ENCODE assay signal across 8 mouse cellular contexts in genomic region chr16:42189431-42190081, GRCm38 (mm10).
A peak's percentile ranks its signal among the peaks of the same experiment; 100 is the strongest.
DNase-seq lines count a peak whose midpoint lies in the region; ATAC-seq and TF ChIP-seq lines count a peak whose summit lies in the region.

No protein-coding gene starts in this region.

- WGBS in spleen, adult 2 months = 40% methylated on average over 14 of the region's 14 CpGs
- 30% methylated on average over 14 of the region's 14 CpGs for WGBS in intestine, embryonic 14.5 days

- H3K9me3 ChIP-seq in intestine, embryonic 14.5 days (ENCODE audit: control insufficient read depth, low read length) = no peaks in the 10 kb centered on the region

- H3K27ac ChIP-seq in spleen, adult 2 months (ENCODE audit: insufficient read depth, low read length) = no peak overlapping the region
- H3K27ac ChIP-seq in intestine, embryonic 14.5 days (ENCODE audit: low read depth) = peak overlapping the region; percentile 91; the same call in 1 of the 2 replicates

- H3K79me2 ChIP-seq in myocyte (ENCODE audit: control insufficient read depth, insufficient read depth) = no peaks in the 10 kb centered on the region

- DNase-seq in adrenal gland, postnatal 14 days = peak; percentile 13
- DNase-seq in adrenal gland, postnatal 25 days = no peak
- no peak for DNase-seq in spleen, adult 2 months (ENCODE audit: low read depth in 1 of 2, low spot score in 2 of 2)
- no peak for DNase-seq in spleen, adult 18-20 months
- DNase-seq in intestine, embryonic 14.5 days (ENCODE audit: low spot score) = no peak
- DNase-seq in urinary bladder, postnatal 14 days (ENCODE audit: low spot score) = no peak
- no peak for DNase-seq in urinary bladder, postnatal 4 days (ENCODE audit: low spot score in 2 of 2)

- no peak for TF ChIP-seq CTCF in spleen, adult 2 months (IDR thresholded peaks at IDR 0.05; ENCODE audit: extremely low read depth, insufficient read depth, insufficient read length, insufficient replicate concordance)

- no peak for TF ChIP-seq POLR2A in spleen, adult 2 months (IDR thresholded peaks at IDR 0.05; ENCODE audit: low read depth, low read length)
- TF ChIP-seq POLR2A in myocyte (IDR thresholded peaks at IDR 0.05; ENCODE audit: insufficient read length, low read depth) = no peak

- peak overlapping the region; percentile 71; the same call in 1 of the 2 replicates for H3K4me3 ChIP-seq in spleen, adult 2 months (ENCODE audit: extremely low read depth, insufficient read depth, insufficient read length)
- H3K4me3 ChIP-seq in intestine, embryonic 14.5 days (ENCODE audit: low read depth, low read length) = peak overlapping the region; percentile 63
- H3K4me3 ChIP-seq in myocyte = peak overlapping the region; percentile 38

- H3K36me3 ChIP-seq in spleen, adult 2 months (ENCODE audit: control insufficient read depth, insufficient read depth, low read length) = no peaks in the 10 kb centered on the region
- H3K36me3 ChIP-seq in intestine, embryonic 14.5 days (ENCODE audit: control insufficient read depth, insufficient read depth, low read length) = no peaks in the 10 kb centered on the region
- no peaks in the 10 kb centered on the region for H3K36me3 ChIP-seq in myocyte (ENCODE audit: control insufficient read depth, insufficient read depth)

- peak overlapping the region; percentile 89 for H3K4me2 ChIP-seq in intestine, embryonic 14.5 days (ENCODE audit: low read length)
- H3K4me2 ChIP-seq in myocyte (ENCODE audit: low read depth) = peak overlapping the region; percentile 98

- peak overlapping the region; percentile 71 for H3K9ac ChIP-seq in intestine, embryonic 14.5 days (ENCODE audit: low read length)

- H3K27me3 ChIP-seq in spleen, adult 2 months (ENCODE audit: control insufficient read depth, insufficient read depth, low read length) = no peaks in the 10 kb centered on the region
- no peaks in the 10 kb centered on the region for H3K27me3 ChIP-seq in intestine, embryonic 14.5 days (replicated peaks; ENCODE audit: control insufficient read depth, insufficient read depth, low read length)
- H3K27me3 ChIP-seq in myocyte (ENCODE audit: control insufficient read depth, insufficient read depth, insufficient read length) = no peaks in the 10 kb centered on the region

- H3ac ChIP-seq in myocyte (ENCODE audit: control insufficient read depth, insufficient read length) = peak overlapping the region; percentile 2

- peak; percentile 45 for ATAC-seq in intestine, embryonic 14.5 days (replicated peaks; ENCODE audit: low FRiP score, low TSS enrichment, low read depth)

- no peaks in the 10 kb centered on the region; the same call in none of the 2 replicates for H3K4me1 ChIP-seq in spleen, adult 2 months (ENCODE audit: control insufficient read depth, insufficient read depth, insufficient read length)
- H3K4me1 ChIP-seq in intestine, embryonic 14.5 days (replicated peaks; ENCODE audit: control insufficient read depth, insufficient read depth, low read length) = no peaks in the 10 kb centered on the region

TF ChIP-seq in myocyte, 11 proteins besides CTCF, POLR2A, EP300 and RAD21:
- TF ChIP-seq CEBPB (IDR thresholded peaks at IDR 0.05; ENCODE audit: insufficient read depth, poor library complexity, severe bottlenecking) (no peak), MAX (IDR thresholded peaks at IDR 0.05; ENCODE audit: low read depth) (no peak), MYOG (IDR thresholded peaks at IDR 0.05; ENCODE audit: control insufficient read depth in 1 of 3, insufficient read depth in 1 of 3, insufficient read length in 2 of 3, low read depth in 2 of 3) (no peak), USF1 (IDR thresholded peaks at IDR 0.05; ENCODE audit: low read depth) (no peak), TCF3 (IDR thresholded peaks at IDR 0.05; ENCODE audit: insufficient read length, low read depth) (no peak)
